Mouse (Mus musculus): ENCODE data around the gene Adgrl2.

- TF ChIP-seq CTCF (IDR thresholded peaks at IDR 0.05; ENCODE audit: low read depth) (no peak), EP300 (IDR thresholded peaks at IDR 0.05; ENCODE audit: low read depth) (no peak)
Measured at GRCm38 (mm10) chr3:148920881-148921280, 69.5 kb downstream of the Adgrl2 start.
